Mouse (Mus musculus) heart, embryonic 12.5 days (tissue): ENCODE data around the gene Kcnj4. TPM values are rescaled to one million over a fixed set of nuclear protein-coding genes. Genes with fewer than 3 reads are reported as not detected.

Experiments
- ATAC-seq: fragments of 200-750 bp; cut with Nextera tagmentation; 2 replicates; pipeline ENCODE4 v1.8.0; 2017; ENCODE audit warnings: moderate TSS enrichment, moderate library complexity; ENCODE audit not compliant: insufficient number of reproducible peaks, low FRiP score
- H3K27ac ChIP-seq: fragments of 300-500 bp; sonication (generic); 2 replicates; pipeline ENCODE4 v1.5.1; 2016; ENCODE audit warnings: mild to moderate bottlenecking, moderate library complexity; ENCODE audit not compliant: poor library complexity, severe bottlenecking
- H3K27me3 ChIP-seq: fragments of 300-500 bp; sonication (generic); replicated peaks from 2 replicates; pipeline ENCODE4 v1.6.1; 2016; ENCODE audit warnings: mild to moderate bottlenecking, moderate library complexity
- H3K36me3 ChIP-seq: fragments of 300-500 bp; sonication (generic); 2 replicates; pipeline ENCODE4 v1.6.1; 2016; ENCODE audit warnings: mild to moderate bottlenecking, moderate library complexity
- H3K4me1 ChIP-seq: fragments of 300-500 bp; sonication (generic); replicated peaks from 2 replicates; pipeline ENCODE4 v1.6.1; 2016; ENCODE audit warnings: mild to moderate bottlenecking
- H3K4me2 ChIP-seq: fragments of 300-500 bp; sonication (generic); 2 replicates; pipeline ENCODE4 v1.6.1; 2016; ENCODE audit warnings: mild to moderate bottlenecking, moderate library complexity
- H3K4me3 ChIP-seq: fragments of 300-500 bp; sonication (generic); 2 replicates; pipeline ENCODE4 v1.5.1; 2016; ENCODE audit warnings: mild to moderate bottlenecking
- H3K9ac ChIP-seq: fragments of 300-500 bp; sonication (generic); 2 replicates; pipeline ENCODE4 v1.6.1; 2016; ENCODE audit warnings: mild to moderate bottlenecking, moderate library complexity
- H3K9me3 ChIP-seq: fragments of 300-500 bp; sonication (generic); replicated peaks from 2 replicates; pipeline ENCODE4 v1.6.1; 2016; ENCODE audit warnings: mild to moderate bottlenecking, moderate library complexity
- WGBS: fragments of 180-500 bp; shearing (Covaris S2); methylation state at CpG from one replicate; pipeline ENCODE4 v1.1.7; 2016; 5-methylcytosine and 5-hydroxymethylcytosine counted together
- polyA plus RNA-seq: library from polyadenylated mRNA; unstranded; fragments of >200 nt; fragmentation: Nextera tagmentation; extraction: Ambion mirVana; gene quantifications from 2 replicates; pipeline ENCODE4 v1.2.1, GENCODE M21; 2016

Kcnj4 gene
- polyA plus RNA-seq, 1 experiment from 2014 or later = 0.41 TPM

DNA sequence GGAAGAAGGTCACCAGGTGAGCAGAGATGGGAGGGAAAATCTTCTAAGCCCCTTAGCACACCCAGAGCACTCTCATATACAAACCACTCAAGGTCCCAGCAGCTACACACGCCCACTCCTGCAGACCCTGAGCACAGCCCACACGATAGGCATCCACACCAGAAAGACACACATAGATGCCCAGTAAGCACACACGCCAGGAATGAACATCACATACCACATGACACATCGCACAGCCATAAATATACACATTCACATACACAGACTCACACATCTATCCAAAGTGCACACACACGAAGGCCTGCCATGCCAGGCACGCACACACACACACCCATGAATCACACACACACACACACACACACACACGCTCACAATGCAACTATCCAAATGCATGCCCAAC, 5.4 kb upstream of the Kcnj4 start:
- Histone ChIP-seq H3K9ac (no peak overlapping the region), H3K4me3 (no peak overlapping the region)

GRCm38 (mm10) chr15:79509998-79510397, 5.0 kb upstream of the Kcnj4 start:
- H3K9ac ChIP-seq = no peak overlapping the region
- no peak overlapping the region for H3K4me3 ChIP-seq
- no peaks in the 10 kb centered on the region for H3K36me3 ChIP-seq
- H3K27me3 ChIP-seq = peaks cover 86% of the 10 kb centered on the region
- no peaks in the 10 kb centered on the region for H3K9me3 ChIP-seq
- no peak for ATAC-seq
- no peak overlapping the region for H3K27ac ChIP-seq
- 14% methylated on average over 6 of the region's 6 CpGs for WGBS
- H3K4me2 ChIP-seq = peak overlapping the region; percentile 24; the same call in 1 of the 2 replicates
- H3K4me1 ChIP-seq = peaks cover 33% of the 10 kb centered on the region

More for the DNA sequence above, 5.4 kb upstream of the Kcnj4 start:
- Histone ChIP-seq H3K9me3 (no peaks in the 10 kb centered on the region), H3K4me2 (peak overlapping the region; percentile 24; the same call in 1 of the 2 replicates), H3K4me1 (peaks cover 31% of the 10 kb centered on the region), H3K36me3 (no peaks in the 10 kb centered on the region), H3K27me3 (peaks cover 86% of the 10 kb centered on the region), H3K27ac (no peak overlapping the region)
- ATAC-seq = no peak
- 76% methylated on average over 7 of the region's 7 CpGs for WGBS

DNA sequence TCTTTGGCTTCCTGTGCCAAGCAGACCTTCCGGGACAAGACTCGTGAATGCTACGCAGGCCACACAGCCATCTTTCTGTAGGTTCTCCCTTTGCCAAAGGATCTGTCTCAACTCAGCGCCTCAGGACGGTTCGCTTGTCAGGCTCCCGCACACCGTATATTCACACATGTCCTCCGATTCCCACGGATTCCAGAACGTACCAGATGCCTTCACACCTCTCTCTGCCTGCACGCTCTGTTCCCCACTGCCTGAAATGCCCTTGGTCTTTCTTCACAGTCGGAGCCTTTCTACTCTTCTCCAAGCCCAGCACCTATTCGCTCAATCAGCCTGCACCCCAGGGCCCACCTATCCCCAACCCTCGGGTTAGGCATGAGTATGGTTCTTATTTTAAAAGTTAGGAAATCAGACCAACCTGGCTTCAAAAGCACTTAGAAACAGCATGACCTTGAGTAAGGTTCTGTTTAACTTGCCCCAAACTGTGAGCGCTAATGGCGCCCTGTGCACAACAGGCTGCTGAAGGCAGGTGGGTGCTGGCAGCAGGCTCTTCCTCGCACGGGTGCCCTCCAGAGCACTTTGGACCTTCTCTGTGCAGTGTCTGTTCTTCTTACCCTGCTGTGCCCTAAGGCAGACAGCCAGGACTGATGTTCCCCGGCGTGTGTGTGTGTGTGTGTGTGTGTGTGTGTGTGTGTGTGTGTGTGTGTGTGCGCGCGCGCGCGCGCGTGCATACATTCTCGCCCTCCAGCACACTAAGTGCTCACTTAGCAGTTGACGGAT, 2.2 kb upstream of the Kcnj4 start:
- Histone ChIP-seq H3K4me3 (no peak overlapping the region), H3K9ac (no peak overlapping the region), H3K9me3 (no peaks in the 10 kb centered on the region), H3K36me3 (no peaks in the 10 kb centered on the region), H3K27ac (no peak overlapping the region), H3K4me2 (no peak overlapping the region), H3K27me3 (peaks cover 86% of the 10 kb centered on the region), H3K4me1 (peaks cover 53% of the 10 kb centered on the region)
- no peak for ATAC-seq
- 48% methylated on average over 29 of the region's 31 CpGs for WGBS

GRCm38 (mm10) chr15:79506460-79506859, 1.4 kb upstream of the Kcnj4 start:
- H3K4me2 ChIP-seq = peak overlapping the region; percentile 100; the same call in 1 of the 2 replicates
- H3K36me3 ChIP-seq = no peaks in the 10 kb centered on the region
- H3K27ac ChIP-seq = no peak overlapping the region
- no peak overlapping the region for H3K4me3 ChIP-seq
- no peak overlapping the region for H3K9ac ChIP-seq
- H3K4me1 ChIP-seq = peaks cover 49% of the 10 kb centered on the region
- H3K27me3 ChIP-seq = peaks cover 90% of the 10 kb centered on the region
- 43% methylated on average over 7 of the region's 7 CpGs for WGBS
- H3K9me3 ChIP-seq = no peaks in the 10 kb centered on the region
- ATAC-seq = no peak

DNA sequence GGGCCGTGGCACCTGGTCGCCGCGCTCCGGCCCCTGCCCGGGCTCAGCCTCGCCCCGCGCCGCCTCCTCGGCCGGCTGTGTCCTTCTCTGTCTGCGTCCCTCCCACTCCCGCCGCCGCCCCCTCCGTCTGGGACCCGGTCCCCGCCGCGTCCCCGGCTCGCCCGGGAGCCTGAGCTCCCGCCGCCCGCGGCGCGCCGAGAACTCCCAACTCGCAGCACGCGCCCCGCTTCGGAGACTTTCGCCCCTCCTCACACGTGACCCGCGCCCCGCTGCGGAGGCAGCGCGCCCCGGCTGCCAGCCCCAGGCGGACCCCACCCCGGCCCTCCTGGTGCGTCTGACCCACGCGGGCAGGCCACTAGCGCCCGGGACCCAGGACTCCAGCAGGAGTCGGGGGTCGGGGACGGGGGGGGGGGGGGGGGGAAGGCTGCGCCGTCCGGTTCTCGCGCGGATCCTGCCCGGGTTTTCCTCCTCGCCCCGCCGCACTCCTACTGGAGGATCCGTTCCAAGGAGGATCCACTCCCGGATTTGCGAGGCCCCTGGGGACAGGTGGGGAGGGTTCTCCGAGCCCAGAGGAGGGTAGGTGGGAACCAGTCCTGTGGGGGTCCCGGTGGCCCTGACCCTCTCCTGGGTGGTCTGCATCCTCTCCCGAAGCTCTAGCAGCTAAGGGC, 709 bp upstream of the Kcnj4 start:
- H3K4me2 ChIP-seq = peak overlapping the region; percentile 100

GRCm38 (mm10) chr15:79503438-79503837, 1.6 kb downstream of the Kcnj4 start:
- Histone ChIP-seq H3K9me3 (no peaks in the 10 kb centered on the region), H3K9ac (no peak overlapping the region), H3K4me1 (peaks cover 62% of the 10 kb centered on the region), H3K4me2 (no peak overlapping the region), H3K27ac (no peak overlapping the region), H3K36me3 (no peaks in the 10 kb centered on the region), H3K27me3 (peaks cover 92% of the 10 kb centered on the region), H3K4me3 (no peak overlapping the region)
- 67% methylated on average over 5 of the region's 5 CpGs for WGBS
- no peak for ATAC-seq

More for the DNA sequence above, 709 bp upstream of the Kcnj4 start:
- under 1% methylated on average over 60 of the region's 71 CpGs for WGBS
- Histone ChIP-seq H3K36me3 (no peaks in the 10 kb centered on the region), H3K27ac (no peak overlapping the region), H3K4me1 (peaks cover 48% of the 10 kb centered on the region), H3K27me3 (peaks cover 90% of the 10 kb centered on the region), H3K9me3 (no peaks in the 10 kb centered on the region), H3K4me3 (peak overlapping the region; percentile 55), H3K9ac (peak overlapping the region; percentile 64)
- ATAC-seq = peak; percentile 16

DNA sequence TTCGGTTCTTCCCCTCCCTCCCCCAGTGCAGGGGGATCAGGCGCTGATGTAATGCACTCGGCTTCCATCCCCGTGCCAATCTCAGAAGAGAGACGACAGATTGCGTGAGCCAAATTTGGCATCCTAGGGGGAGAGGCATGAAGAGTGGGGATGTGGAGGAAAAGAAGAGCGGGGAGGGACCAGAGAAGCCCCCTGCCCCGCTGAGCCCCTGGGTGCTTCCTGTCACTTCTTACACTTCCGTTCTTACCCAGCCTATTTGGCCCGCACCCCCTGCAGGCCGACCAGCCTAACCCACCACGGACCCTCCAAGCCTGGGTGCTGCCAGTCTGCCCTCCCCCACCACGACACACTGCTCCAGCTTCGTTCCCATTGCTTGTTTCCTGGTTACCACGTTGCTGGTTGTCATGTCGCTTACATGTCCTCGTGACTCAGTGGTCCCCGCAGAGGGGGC, 2.1 kb downstream of the Kcnj4 start:
- no peak overlapping the region for H3K9ac ChIP-seq

GRCm38 (mm10) chr15:79500110-79500509, 4.9 kb downstream of the Kcnj4 start:
- Histone ChIP-seq H3K9me3 (no peaks in the 10 kb centered on the region), H3K36me3 (no peaks in the 10 kb centered on the region), H3K4me2 (peak overlapping the region; percentile 8; the same call in 1 of the 2 replicates), H3K4me1 (peaks cover 52% of the 10 kb centered on the region), H3K27me3 (peaks cover 92% of the 10 kb centered on the region), H3K4me3 (no peak overlapping the region), H3K9ac (no peak overlapping the region; the same call in 1 of the 2 replicates), H3K27ac (no peak overlapping the region)
- no peak for ATAC-seq
- WGBS = 60% methylated on average over 17 of the region's 17 CpGs

More for the DNA sequence above, 2.1 kb downstream of the Kcnj4 start:
- H3K9me3 ChIP-seq = no peaks in the 10 kb centered on the region
- WGBS = 8% methylated on average over 18 of the region's 18 CpGs
- H3K4me2 ChIP-seq = peak overlapping the region; percentile 27; the same call in 1 of the 2 replicates
- H3K27me3 ChIP-seq = peaks cover 92% of the 10 kb centered on the region
- H3K27ac ChIP-seq = no peak overlapping the region
- H3K4me3 ChIP-seq = no peak overlapping the region
- ATAC-seq = no peak
- peaks cover 67% of the 10 kb centered on the region for H3K4me1 ChIP-seq
- H3K36me3 ChIP-seq = no peaks in the 10 kb centered on the region

GRCm38 (mm10) chr15:79493527-79493926, 11.5 kb downstream of the Kcnj4 start:
- ATAC-seq = no peak
- 33% methylated on average over 18 of the region's 18 CpGs for WGBS
- Histone ChIP-seq H3K4me3 (no peak overlapping the region), H3K36me3 (no peaks in the 10 kb centered on the region), H3K27ac (no peak overlapping the region), H3K27me3 (peaks cover 94% of the 10 kb centered on the region), H3K9me3 (no peaks in the 10 kb centered on the region), H3K4me2 (peak overlapping the region; percentile 44), H3K4me1 (peaks cover 18% of the 10 kb centered on the region), H3K9ac (no peak overlapping the region)

DNA sequence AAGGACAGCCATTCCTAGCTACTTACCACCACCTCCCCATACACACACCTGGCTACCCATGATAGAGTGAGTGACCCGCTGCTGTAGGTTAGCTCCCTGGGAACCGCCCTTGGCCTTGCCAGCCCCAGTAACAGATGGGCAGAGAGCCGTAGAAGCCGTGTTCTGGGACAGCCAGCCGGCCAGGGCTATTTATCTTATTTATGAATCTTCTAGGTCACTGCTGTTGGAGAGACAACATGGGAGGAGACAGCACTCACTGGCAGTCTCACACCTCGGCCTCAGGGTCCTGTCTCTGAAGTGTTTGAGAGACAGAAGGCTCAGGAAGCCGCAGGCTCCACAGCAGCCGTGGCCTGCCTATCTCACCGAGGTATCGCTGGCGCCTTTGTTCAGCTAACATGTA, 15.6 kb downstream of the Kcnj4 start:
- no peaks in the 10 kb centered on the region for H3K36me3 ChIP-seq
- H3K4me3 ChIP-seq = no peak overlapping the region
- H3K9me3 ChIP-seq = no peaks in the 10 kb centered on the region
- H3K9ac ChIP-seq = no peak overlapping the region
- H3K4me2 ChIP-seq = no peak overlapping the region
- H3K27ac ChIP-seq = no peak overlapping the region
- peaks cover 65% of the 10 kb centered on the region for H3K27me3 ChIP-seq
- 63% methylated on average over 11 of the region's 11 CpGs for WGBS
- H3K4me1 ChIP-seq = 0 out of 2 replicates have a peak, but pooled peaks cover 10% of the 10 kb centered on the region
- no peak for ATAC-seq

DNA sequence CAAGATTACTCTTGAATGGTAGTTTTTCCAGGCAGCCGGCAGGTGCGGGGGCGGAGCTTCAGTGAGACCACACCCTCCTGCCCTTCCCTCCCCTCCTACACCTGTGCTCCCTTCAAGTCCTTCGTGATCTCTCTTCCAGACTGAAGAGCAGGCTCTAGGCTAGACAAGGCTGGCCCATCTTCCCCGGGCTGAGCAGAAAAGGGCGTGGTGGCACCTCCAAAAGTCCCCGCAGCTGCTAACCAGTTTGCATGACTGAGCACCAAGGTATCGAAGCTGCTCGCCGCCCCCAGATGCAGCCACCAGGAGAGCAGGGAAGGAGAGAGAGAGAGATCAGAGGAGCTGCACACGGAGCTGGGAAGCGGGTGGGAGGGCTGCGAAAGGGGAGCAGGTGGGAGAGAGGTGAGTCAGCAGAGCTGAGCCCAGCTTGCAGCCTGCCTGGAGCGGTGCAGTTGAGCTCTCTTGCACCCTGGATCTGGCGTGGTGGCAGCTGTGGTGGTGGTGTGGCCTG, 23.8 kb downstream of the Kcnj4 start:
- 16% methylated on average over 15 of the region's 15 CpGs for WGBS
- Histone ChIP-seq H3K27ac (no peak overlapping the region), H3K4me1 (peaks cover 23% of the 10 kb centered on the region), H3K9me3 (no peaks in the 10 kb centered on the region), H3K36me3 (no peaks in the 10 kb centered on the region), H3K4me2 (no peak overlapping the region), H3K4me3 (no peak overlapping the region), H3K9ac (no peak overlapping the region), H3K27me3 (peaks cover 40% of the 10 kb centered on the region)
- ATAC-seq = no peak
